Mouse (Mus musculus): ENCODE results near the gene Adam10. TPM values are rescaled to one million over a fixed set of nuclear protein-coding genes. Genes with fewer than 3 reads are reported as not detected.

Gene Adam10
- total RNA-seq, 2 experiments from 2014 or later, result 56.1 to 56.4 TPM

Small RNA genes within 50 kb of the gene (microRNA-seq; reads per million reads assigned to microRNA genes)
- gene Gm25149, result 0 reads per million in 2 experiments

Other genes starting within 250 kb of the Adam10 start
- 10 to 100 TPM; 27.5 to 27.8 TPM for gene Rnf111, start 175.3 kb upstream of the Adam10 start, total RNA-seq (2021)
- gene Sltm, start 136.2 kb upstream of the Adam10 start, total RNA-seq (2021), result 10 to 100 TPM; 27.1 to 30.8 TPM
- under 1 TPM; 0.45 to 0.56 TPM for gene Gm10642, start 22.7 kb upstream of the Adam10 start, total RNA-seq (2021)
- gene Mindy2, start 21.8 kb upstream of the Adam10 start, total RNA-seq (2021), result 10 to 100 TPM; 34.7 to 35.0 TPM

Data from heart, postnatal 14 days (tissue).